Mouse (Mus musculus): ENCODE results near the gene Rnf208.

Gene Rnf208

GRCm38 (mm10) chr2:25224766-25225752 lies 17.0 kb upstream of the Rnf208 start:
- DNase-seq (ENCODE audit: low read depth, low spot score): peak; percentile 99

GRCm38 (mm10) chr2:25225811-25226379 lies 16.2 kb upstream of the Rnf208 start:
- DNase-seq (ENCODE audit: low read depth, low spot score): no peak

GRCm38 (mm10) chr2:25226864-25227263 lies 15.2 kb upstream of the Rnf208 start:
- no peak for DNase-seq (ENCODE audit: low read depth, low spot score)

- no peak for DNase-seq (ENCODE audit: low read depth, low spot score)
Measured at GRCm38 (mm10) chr2:25227406-25227805, 14.6 kb upstream of the Rnf208 start.

GRCm38 (mm10) chr2:25228431-25228889 lies 13.6 kb upstream of the Rnf208 start:
- peak; percentile 61 for DNase-seq (ENCODE audit: low read depth, low spot score)

- no peak for DNase-seq (ENCODE audit: low read depth, low spot score)
Measured at GRCm38 (mm10) chr2:25228995-25229530, 13.0 kb upstream of the Rnf208 start.

GRCm38 (mm10) chr2:25229582-25229981 lies 12.5 kb upstream of the Rnf208 start:
- no peak for DNase-seq (ENCODE audit: low read depth, low spot score)

- DNase-seq (ENCODE audit: low read depth, low spot score): no peak
Measured at GRCm38 (mm10) chr2:25230581-25230980, 11.5 kb upstream of the Rnf208 start.

GRCm38 (mm10) chr2:25231038-25231437 lies 11.0 kb upstream of the Rnf208 start:
- DNase-seq (ENCODE audit: low read depth, low spot score): no peak

GRCm38 (mm10) chr2:25233421-25233820 lies 8.6 kb upstream of the Rnf208 start:
- no peak for DNase-seq (ENCODE audit: low read depth, low spot score)

GRCm38 (mm10) chr2:25234050-25234449 lies 8.0 kb upstream of the Rnf208 start, which contains the start of gene Slc34a3:
Gene Slc34a3, minus strand, starts transcription at chr2:25234364.
- DNase-seq (ENCODE audit: low read depth, low spot score): no peak

GRCm38 (mm10) chr2:25234551-25235220 lies 7.4 kb upstream of the Rnf208 start:
- DNase-seq (ENCODE audit: low read depth, low spot score): no peak

GRCm38 (mm10) chr2:25236614-25237013 lies 5.4 kb upstream of the Rnf208 start, which contains the start of gene Rnf224:
Gene Rnf224, minus strand, starts transcription at chr2:25236787.
- no peak for DNase-seq (ENCODE audit: low read depth, low spot score)

- DNase-seq (ENCODE audit: low read depth, low spot score): no peak
Measured at GRCm38 (mm10) chr2:25237522-25237921, 4.5 kb upstream of the Rnf208 start.

- DNase-seq (ENCODE audit: low read depth, low spot score): no peak
Measured at GRCm38 (mm10) chr2:25238106-25238505, 3.9 kb upstream of the Rnf208 start.

- DNase-seq (ENCODE audit: low read depth, low spot score): no peak
Measured at GRCm38 (mm10) chr2:25239766-25240165, 2.3 kb upstream of the Rnf208 start.

GRCm38 (mm10) chr2:25240310-25240709 lies 1.7 kb upstream of the Rnf208 start:
- DNase-seq (ENCODE audit: low read depth, low spot score): no peak

- peak; percentile 58 for DNase-seq (ENCODE audit: low read depth, low spot score)
Measured at GRCm38 (mm10) chr2:25240723-25241437, 1.2 kb upstream of the Rnf208 start.

GRCm38 (mm10) chr2:25241438-25241775 lies 648 bp upstream of the Rnf208 start:
- no peak for DNase-seq (ENCODE audit: low read depth, low spot score)

GRCm38 (mm10) chr2:25243342-25243741 lies 1.3 kb downstream of the Rnf208 start:
- no peak for DNase-seq (ENCODE audit: low read depth, low spot score)

- DNase-seq (ENCODE audit: low read depth, low spot score): no peak
Measured at GRCm38 (mm10) chr2:25244144-25244543, 2.1 kb downstream of the Rnf208 start.
